Mouse (Mus musculus) limb, embryonic 14.5 days (tissue): ENCODE measurements at regions not wholly inside any gene's neighbourhood (a gene's known extent, or its start where the extent isn't known, plus 50 kb on each side); places are given as distances from the start of the nearest gene placed in this dataset.

Experiments
- ATAC-seq: fragments of 200-750 bp; cut with Nextera tagmentation; 2 replicates; pipeline ENCODE4 v1.8.0; 2017; ENCODE audit warnings: low read depth, moderate number of reproducible peaks, moderate TSS enrichment; ENCODE audit not compliant: low FRiP score
- DNase-seq: peaks from one replicate; pipeline ENCODE4 v3.0.0-alpha.2; 2015; ENCODE audit warnings: low spot score
- H3K27ac ChIP-seq: fragments of 300-500 bp; sonication (generic); replicated peaks from 2 replicates; pipeline ENCODE4 v1.5.1; 2014; ENCODE audit warnings: low read depth, mild to moderate bottlenecking, low read length, moderate library complexity, mixed read lengths
- H3K27me3 ChIP-seq: fragments of 300-500 bp; sonication (generic); 2 replicates; pipeline ENCODE4 v1.6.1; 2014; ENCODE audit warnings: low read length, mixed read lengths; ENCODE audit not compliant: control insufficient read depth, insufficient read depth
- H3K36me3 ChIP-seq: fragments of 300-500 bp; sonication (generic); 2 replicates; pipeline ENCODE4 v1.6.1; 2014; ENCODE audit warnings: mild to moderate bottlenecking, low read length, moderate library complexity, mixed read lengths; ENCODE audit not compliant: control insufficient read depth, insufficient read depth
- H3K4me1 ChIP-seq: fragments of 300-500 bp; sonication (generic); 2 replicates; pipeline ENCODE4 v1.6.1; 2014; ENCODE audit warnings: antibody characterized with exemption, low read length, mixed read lengths; ENCODE audit not compliant: control insufficient read depth, insufficient read depth
- H3K4me2 ChIP-seq: fragments of 300-500 bp; sonication (generic); replicated peaks from 2 replicates; pipeline ENCODE4 v1.6.1; 2014; ENCODE audit warnings: low read depth, mild to moderate bottlenecking, low read length, moderate library complexity; ENCODE audit not compliant: severe bottlenecking
- H3K4me3 ChIP-seq: fragments of 300-500 bp; sonication (generic); replicated peaks from 2 replicates; pipeline ENCODE4 v1.5.1; 2014; ENCODE audit warnings: low read length
- H3K9ac ChIP-seq: fragments of 300-500 bp; sonication (generic); 2 replicates; pipeline ENCODE4 v1.6.1; 2014; ENCODE audit warnings: mild to moderate bottlenecking, low read depth, low read length, moderate library complexity; ENCODE audit not compliant: severe bottlenecking
- H3K9me3 ChIP-seq: fragments of 300-500 bp; sonication (generic); 2 replicates; pipeline ENCODE4 v1.6.1; 2016; ENCODE audit warnings: low read length; ENCODE audit not compliant: control insufficient read depth
- POLR2A ChIP-seq: fragments of 200-500 bp; IDR thresholded peaks from 2 replicates; pipeline ENCODE4 v1.8.0; 2012; ENCODE audit warnings: inconsistent platforms, mild to moderate bottlenecking, moderate library complexity, borderline replicate concordance; ENCODE audit not compliant: insufficient read depth, insufficient read length; ENCODE audit errors: extremely low read depth
- WGBS: fragments of 180-500 bp; shearing (Covaris S2); extraction: QIAGEN DNeasy Blood & Tissue Kit; methylation state at CpG from one replicate; pipeline ENCODE4 v1.1.7; 2014; 5-methylcytosine and 5-hydroxymethylcytosine counted together

GRCm38 (mm10) chrX:11681274-11681673 lies 353.7 kb downstream of the H2al1j start:
- H3K27me3 ChIP-seq = no peaks in the 10 kb centered on the region

DNA sequence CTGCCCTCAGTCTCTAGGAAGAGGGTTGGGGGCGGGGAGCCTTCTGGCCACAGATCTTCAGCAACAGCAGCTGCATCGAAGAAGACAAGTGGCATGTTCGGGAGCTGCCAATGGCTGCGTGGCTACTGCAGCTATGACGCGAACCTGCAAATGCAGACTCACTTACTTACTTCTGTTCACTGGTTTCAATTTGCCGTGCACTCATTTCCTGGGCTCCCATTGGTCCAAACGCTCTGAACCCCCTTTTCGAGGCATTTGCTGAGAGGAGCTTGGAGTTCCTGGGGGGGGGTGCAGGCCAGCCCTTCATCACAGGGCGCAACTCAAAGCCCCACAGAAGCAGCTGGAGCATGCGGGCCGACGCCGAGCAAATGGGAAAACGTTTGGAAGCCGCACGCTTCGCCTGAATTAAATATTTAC lies 362.4 kb downstream of the H2al1j start:
- no peaks in the 10 kb centered on the region for H3K27me3 ChIP-seq
- ATAC-seq = no peak
- DNase-seq = no peak
- no peaks in the 10 kb centered on the region for H3K9me3 ChIP-seq
- H3K4me2 ChIP-seq = peak overlapping the region; percentile 13
- no peaks in the 10 kb centered on the region; the same call in 1 of the 2 replicates for H3K4me1 ChIP-seq
- no peak overlapping the region for H3K27ac ChIP-seq
- no peak overlapping the region for H3K9ac ChIP-seq
- no peak overlapping the region for H3K4me3 ChIP-seq
- no peak for TF ChIP-seq POLR2A
- no peaks in the 10 kb centered on the region for H3K36me3 ChIP-seq
- WGBS = 33% methylated on average over 18 of the region's 18 CpGs

More at GRCm38 (mm10) chrX:11681274-11681673, 353.7 kb downstream of the H2al1j start:
- H3K4me1 ChIP-seq = no peaks in the 10 kb centered on the region
- no peak for TF ChIP-seq POLR2A
- no peaks in the 10 kb centered on the region for H3K9me3 ChIP-seq
- H3K27ac ChIP-seq = no peak overlapping the region
- 53% methylated on average over 2 of the region's 2 CpGs for WGBS
- no peak overlapping the region for H3K9ac ChIP-seq
- DNase-seq = no peak
- H3K4me2 ChIP-seq = no peak overlapping the region
- no peaks in the 10 kb centered on the region for H3K36me3 ChIP-seq
- ATAC-seq = no peak
- H3K4me3 ChIP-seq = no peak overlapping the region

- no peaks in the 10 kb centered on the region; the same call in 1 of the 2 replicates for H3K4me1 ChIP-seq
- no peak overlapping the region for H3K9ac ChIP-seq
- no peaks in the 10 kb centered on the region for H3K27me3 ChIP-seq
- no peak for TF ChIP-seq POLR2A
- WGBS = 34% methylated on average over 5 of the region's 5 CpGs
- no peak overlapping the region for H3K4me3 ChIP-seq
- no peak overlapping the region for H3K4me2 ChIP-seq
- H3K27ac ChIP-seq = no peak overlapping the region
- ATAC-seq (no peak), DNase-seq (no peak)
- H3K9me3 ChIP-seq = no peaks in the 10 kb centered on the region
- no peaks in the 10 kb centered on the region for H3K36me3 ChIP-seq
These were observed 362.8 kb downstream of the H2al1j start for GRCm38 (mm10) chrX:11690446-11690845.

DNA sequence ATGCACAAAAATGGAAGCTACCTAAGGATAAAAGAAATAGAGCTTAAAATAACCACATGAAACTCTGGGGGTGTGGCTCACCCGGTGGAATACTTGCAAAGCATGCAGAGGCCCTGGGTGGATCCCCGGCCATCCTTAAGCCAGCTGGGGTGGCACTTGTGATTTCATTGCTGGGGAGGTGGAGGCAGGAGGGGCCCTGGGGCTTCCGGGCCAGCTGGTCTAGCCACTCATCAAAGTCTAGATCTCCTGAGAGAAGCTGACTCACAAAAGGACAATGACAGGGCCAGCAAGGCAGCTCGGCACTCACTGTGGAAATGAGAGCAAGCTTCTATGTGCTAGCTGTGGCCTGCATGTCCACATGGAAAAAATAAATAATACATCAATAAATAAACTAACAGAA lies 363.4 kb downstream of the H2al1j start:
- no peaks in the 10 kb centered on the region for H3K9me3 ChIP-seq
- H3K27ac ChIP-seq = no peak overlapping the region
- 63% methylated on average over 4 of the region's 4 CpGs for WGBS
- no peak overlapping the region for H3K4me3 ChIP-seq
- H3K4me2 ChIP-seq = no peak overlapping the region
- no peak for DNase-seq
- H3K4me1 ChIP-seq = no peaks in the 10 kb centered on the region; the same call in 1 of the 2 replicates
- H3K27me3 ChIP-seq = no peaks in the 10 kb centered on the region
- H3K36me3 ChIP-seq = no peaks in the 10 kb centered on the region
- TF ChIP-seq POLR2A = no peak
- no peak overlapping the region for H3K9ac ChIP-seq
- no peak for ATAC-seq

DNA sequence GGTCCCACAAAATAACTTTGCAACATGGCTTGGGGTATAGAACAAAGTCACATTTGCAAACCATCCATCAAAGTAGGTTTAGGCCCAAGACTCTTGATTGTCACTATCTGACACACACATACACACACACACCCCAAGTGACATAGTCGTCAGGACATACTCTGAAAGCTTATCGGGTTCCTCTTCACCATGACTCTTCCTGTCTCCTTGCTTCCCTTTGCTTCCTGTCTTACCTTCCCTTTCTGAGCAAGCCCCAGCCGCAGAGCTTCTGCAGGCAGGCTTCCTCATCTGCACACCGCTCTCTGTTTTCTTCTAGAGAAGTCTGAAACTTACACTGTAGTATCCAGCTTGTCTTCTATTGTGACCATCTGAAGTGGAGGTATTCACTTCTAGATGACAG lies 368.9 kb downstream of the H2al1j start:
- Histone ChIP-seq H3K9ac (no peak overlapping the region), H3K36me3 (no peaks in the 10 kb centered on the region), H3K4me1 (no peaks in the 10 kb centered on the region), H3K4me3 (no peak overlapping the region), H3K27me3 (no peaks in the 10 kb centered on the region), H3K9me3 (no peaks in the 10 kb centered on the region), H3K27ac (no peak overlapping the region), H3K4me2 (no peak overlapping the region)
- WGBS = 84% methylated on average over 4 of the region's 4 CpGs
- DNase-seq (no peak), ATAC-seq (no peak)
- TF ChIP-seq POLR2A = no peak

DNA sequence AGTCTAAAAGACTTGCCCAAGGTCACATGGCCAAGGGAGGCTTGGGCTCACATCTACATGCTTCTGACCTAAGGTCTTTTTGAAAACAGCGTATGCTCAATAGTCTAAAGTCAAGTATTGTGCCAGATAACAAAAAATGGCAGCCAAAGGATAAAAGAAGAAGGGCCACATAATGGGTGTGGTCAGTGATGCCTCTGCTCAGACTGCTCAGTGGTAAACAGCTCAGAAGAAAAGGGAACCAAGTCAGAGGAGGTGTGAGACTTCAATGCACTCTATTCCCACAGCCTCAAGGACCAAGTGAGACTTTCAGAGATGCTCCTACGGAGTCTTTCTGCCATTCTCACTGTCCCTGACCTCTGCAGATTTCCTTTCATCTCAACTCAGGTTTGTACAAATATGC lies 373.5 kb downstream of the H2al1j start:
- H3K27me3 ChIP-seq = no peaks in the 10 kb centered on the region; the same call in 1 of the 2 replicates
- no peak overlapping the region for H3K4me2 ChIP-seq
- no peak overlapping the region for H3K4me3 ChIP-seq
- TF ChIP-seq POLR2A = no peak
- no peaks in the 10 kb centered on the region for H3K9me3 ChIP-seq
- 88% methylated on average over 2 of the region's 2 CpGs for WGBS
- no peak overlapping the region for H3K27ac ChIP-seq
- no peaks in the 10 kb centered on the region for H3K36me3 ChIP-seq
- no peak for DNase-seq
- no peak for ATAC-seq
- H3K4me1 ChIP-seq = no peaks in the 10 kb centered on the region; the same call in 1 of the 2 replicates
- H3K9ac ChIP-seq = no peak overlapping the region
